In the genomic region with DNA sequence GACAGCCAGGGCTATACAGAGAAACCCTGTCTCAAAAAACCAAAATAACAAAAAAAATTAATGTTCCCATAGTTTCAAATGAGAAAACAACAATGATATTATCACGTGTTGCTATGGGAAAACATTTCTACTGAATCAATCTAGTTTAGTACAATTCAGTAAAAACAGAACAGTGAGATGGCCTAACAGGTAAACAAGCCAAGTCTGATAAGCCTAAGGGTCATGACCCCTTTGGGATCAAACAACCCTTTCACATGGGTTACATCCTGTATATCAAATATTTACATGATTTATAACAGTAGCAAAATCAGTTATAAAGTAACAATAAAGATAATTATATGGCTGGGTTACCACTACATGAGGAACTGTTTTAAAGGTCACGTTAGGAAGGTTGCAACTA, we compare ENCODE assay signal across 19 mouse cellular contexts. TPM values are rescaled to one million over a fixed set of nuclear protein-coding genes. Genes with fewer than 3 reads are reported as not detected.
DNase-seq lines count a peak whose midpoint lies in the region; ATAC-seq and TF ChIP-seq lines count a peak whose summit lies in the region.
"Had no signal": no experiment of that assay in that cellular context is flagged by ENCODE, and none has a peak within 500 bp of the region (broad histone marks: within the 10 kb centered on the region; RNA-seq: fewer than 3 reads in every experiment).

No protein-coding gene starts in this region.

- H3K4me1 ChIP-seq in liver, adult 2 months (ENCODE audit: control insufficient read depth, insufficient read depth, low read length) = peaks cover 8% of the 10 kb centered on the region
- peaks cover 2% of the 10 kb centered on the region; the same call in 1 of the 2 replicates for H3K4me1 ChIP-seq in liver, embryonic 11.5 days (replicated peaks; ENCODE audit: control insufficient read depth, insufficient read depth, low read length)
- peaks cover 15% of the 10 kb centered on the region for H3K4me1 ChIP-seq in liver, postnatal 0 days (ENCODE audit: insufficient read depth)

- H3K36me3 ChIP-seq in liver, adult 2 months (ENCODE audit: control insufficient read depth, insufficient read depth, low read length) = no peaks in the 10 kb centered on the region
- H3K36me3 ChIP-seq in liver, embryonic 11.5 days (ENCODE audit: control insufficient read depth, insufficient read depth, low read length) = peaks cover 3% of the 10 kb centered on the region; the same call in 1 of the 2 replicates
- no peaks in the 10 kb centered on the region; the same call in 1 of the 2 replicates for H3K36me3 ChIP-seq in liver, postnatal 0 days (replicated peaks; ENCODE audit: insufficient read depth, low read length)

- ATAC-seq in liver, embryonic 11.5 days (replicated peaks; ENCODE audit: low FRiP score) = no peak
- ATAC-seq in liver, postnatal 0 days = peak; percentile 66
- ATAC-seq: activated CD4-positive, CD25-positive, alpha-beta regulatory T cell, adult 4 months; CD4-positive, CD25-positive, alpha-beta regulatory T cell, adult 4 months; Patski had no signal

- H3K4me2 ChIP-seq in liver, embryonic 11.5 days = no peak overlapping the region
- no peak overlapping the region for H3K4me2 ChIP-seq in liver, postnatal 0 days (ENCODE audit: low read depth, low read length)

- 17% methylated on average over 2 of the region's 2 CpGs for WGBS in liver, adult 2 months
- whole genome bisulfite sequencing in liver, embryonic 11.5 days = 79% methylated on average over 2 of the region's 2 CpGs
- 62% methylated on average over 2 of the region's 2 CpGs for WGBS in liver, postnatal 0 days (ENCODE audit: insufficient replicate concordance)

- no peak for TF ChIP-seq POLR2A in liver, adult 2 months (IDR thresholded peaks at IDR 0.05; ENCODE audit: extremely low read depth, insufficient read depth, low read length)

- peak; percentile 89 for DNase-seq in liver, adult 2 months (ENCODE audit: extremely low read depth, low read depth, low spot score)
- DNase-seq in liver, embryonic 11.5 days (ENCODE audit: low spot score) = no peak
- DNase-seq in liver, postnatal 0 days = no peak
- no peak for DNase-seq in liver
- DNase-seq: adrenal gland, adult 2 months; adrenal gland, adult 8-10 months; adrenal gland, postnatal 10 days; adrenal gland, postnatal 14 days; adrenal gland, postnatal 25 days; adrenal gland, postnatal 36 days; B cell, adult 2 months; cerebellum, adult 11 months; cerebellum, adult 11-12 months; cerebellum, adult 18-20 months had no signal

- no peak for TF ChIP-seq CTCF in liver, adult 2 months (IDR thresholded peaks at IDR 0.05; ENCODE audit: low read depth, low read length)
- no peak for TF ChIP-seq CTCF in liver, postnatal 0 days (IDR thresholded peaks at IDR 0.05; ENCODE audit: low read depth)

- peak overlapping the region; percentile 54; the same call in 1 of the 2 replicates for H3K27ac ChIP-seq in liver, adult 2 months (replicated peaks; ENCODE audit: insufficient read depth, low read depth, low read length)
- H3K27ac ChIP-seq in liver, embryonic 11.5 days (ENCODE audit: low read depth, low read length) = no peak overlapping the region
- H3K27ac ChIP-seq in liver, postnatal 0 days (ENCODE audit: low read depth) = peak overlapping the region; percentile 17

- peaks cover 23% of the 10 kb centered on the region; the same call in 1 of the 2 replicates for H3K79me2 ChIP-seq in liver, adult 2 months (ENCODE audit: control insufficient read depth, insufficient read depth, low read length)

- H3K9me3 ChIP-seq in liver, embryonic 11.5 days (ENCODE audit: control insufficient read depth, low read length) = no peaks in the 10 kb centered on the region
- no peaks in the 10 kb centered on the region for H3K9me3 ChIP-seq in liver, postnatal 0 days (ENCODE audit: low read length)
- H3K9me3 ChIP-seq: G1E had no signal

- no peak overlapping the region for H3K9ac ChIP-seq in liver, adult 2 months (ENCODE audit: low read depth, low read length)
- no peak overlapping the region for H3K9ac ChIP-seq in liver, embryonic 11.5 days (ENCODE audit: low read depth, low read length)
- H3K9ac ChIP-seq in liver, postnatal 0 days (replicated peaks) = no peak overlapping the region

- H3K27me3 ChIP-seq in liver, adult 2 months (ENCODE audit: control insufficient read depth, insufficient read depth, low read length) = no peaks in the 10 kb centered on the region
- no peaks in the 10 kb centered on the region for H3K27me3 ChIP-seq in liver, embryonic 11.5 days (replicated peaks; ENCODE audit: control insufficient read depth, insufficient read depth, low read length)
- no peaks in the 10 kb centered on the region for H3K27me3 ChIP-seq in liver, postnatal 0 days (ENCODE audit: insufficient read depth, low read length)
- H3K27me3 ChIP-seq: CH12.LX, Patski had no signal

- no peak overlapping the region for H3K4me3 ChIP-seq in liver, adult 2 months (ENCODE audit: insufficient read depth, low read depth, low read length)
- H3K4me3 ChIP-seq in liver, embryonic 11.5 days (ENCODE audit: low read depth, low read length) = no peak overlapping the region
- no peak overlapping the region for H3K4me3 ChIP-seq in liver, postnatal 0 days (ENCODE audit: low read depth, low read length)

- TF ChIP-seq EP300 in liver, postnatal 0 days (IDR thresholded peaks at IDR 0.05; ENCODE audit: low read depth) = no peak

RNA-seq across cellular contexts. Expression of a gene that starts 11.0 kb away (rescaled TPM):
- total RNA-seq in liver, adult 2 months (2014; rRNA removed) = 18.3 and 20.1 TPM in 2 replicates
- 4.1 and 6.9 TPM in 2 replicates for polyA plus RNA-seq in liver, adult 2 months (2012; rRNA removed)
- polyA plus RNA-seq in liver, embryonic 11.5 days (2014; fragmentation: Nextera tagmentation; extraction: Ambion mirVana) = 31.2 and 32.2 TPM in 2 replicates
- 8.1 and 8.8 TPM in 2 replicates for polyA plus RNA-seq in liver, postnatal 0 days (2015; fragmentation: Nextera tagmentation; extraction: Ambion mirVana)
